Mouse (Mus musculus): ENCODE measurements around the gene Arid5a.

GRCm38 (mm10) chr1:36325900-36326321, 18.4 kb downstream of the Arid5a start:
- TF ChIP-seq CTCF (IDR thresholded peaks at IDR 0.05; ENCODE audit: low read depth, low read length) (no peak), POLR2A (IDR thresholded peaks at IDR 0.05; ENCODE audit: borderline replicate concordance, low read depth, low read length) (no peak)
